Mouse (Mus musculus): ENCODE results near the gene B3gnt3. TPM values are rescaled to one million over a fixed set of nuclear protein-coding genes. Genes with fewer than 3 reads are reported as not detected.

The B3gnt3 gene
- total and polyA plus RNA-seq, 3 experiments: 0.19 to 0.84 TPM; not detected in 1

- H3K27me3 ChIP-seq (ENCODE audit: control insufficient read depth in 1 of 2, insufficient read depth in 2 of 2, low read length in 2 of 2): no peaks in the 10 kb centered on the region
- TF ChIP-seq POLR2AphosphoS2 (IDR thresholded peaks at IDR 0.05; ENCODE audit: low read length) (no peak), RAD21 (IDR thresholded peaks at IDR 0.05; ENCODE audit: low read depth, low read length) (no peak), CTCF (IDR thresholded peaks at IDR 0.05 in 2 of 3, conservative IDR thresholded peaks at IDR 0.05 in 1 of 3; ENCODE audit: control insufficient read depth in 1 of 3, insufficient read depth in 1 of 3, low read depth in 2 of 3, low read length in 3 of 3, poor library complexity in 1 of 3, severe bottlenecking in 1 of 3) (no peak), BHLHE40 (IDR thresholded peaks at IDR 0.05; ENCODE audit: borderline replicate concordance, low read depth, low read length) (no peak), MXI1 (IDR thresholded peaks at IDR 0.05; ENCODE audit: low read depth, low read length) (no peak), ZKSCAN1 (IDR thresholded peaks at IDR 0.05; ENCODE audit: low read depth, low read length) (no peak), POLR2AphosphoS5 (IDR thresholded peaks at IDR 0.05; ENCODE audit: borderline replicate concordance, low read depth, low read length) (no peak), CHD1 (IDR thresholded peaks at IDR 0.05; ENCODE audit: low read depth, low read length) (no peak), HCFC1 (IDR thresholded peaks at IDR 0.05; ENCODE audit: low read depth, low read length) (no peak), GATA1 (IDR thresholded peaks at IDR 0.05; ENCODE audit: low read depth, low read length) (no peak), EP300 (IDR thresholded peaks at IDR 0.05; ENCODE audit: low read depth in 1 of 2, low read length in 2 of 2) (no peak), MYB (IDR thresholded peaks at IDR 0.05; ENCODE audit: low read depth, low read length) (no peak)
- no peak for DNase-seq (ENCODE audit: low read depth, low spot score)
- no peaks in the 10 kb centered on the region for H3K79me2 ChIP-seq (ENCODE audit: control insufficient read depth, insufficient read depth, low read length, poor library complexity)
- no peaks in the 10 kb centered on the region for H3K9me3 ChIP-seq (replicated peaks; ENCODE audit: insufficient read depth, low read length)
- peaks cover 4 to 10% of the 10 kb centered on the region in 2 experiments for H3K4me1 ChIP-seq (ENCODE audit: control insufficient read depth in 1 of 2, insufficient read depth in 2 of 2, low read length in 2 of 2)
- no peak overlapping the region for H3K4me3 ChIP-seq (ENCODE audit: control insufficient read depth in 1 of 2, insufficient read depth in 1 of 2, low read depth in 2 of 2, low read length in 2 of 2)
- H3K27ac ChIP-seq (ENCODE audit: control insufficient read depth, low read depth, low read length): no peak overlapping the region
- no peak overlapping the region for H3K9ac ChIP-seq (ENCODE audit: control insufficient read depth, low read depth, low read length, poor library complexity, severe bottlenecking)
- H3K36me3 ChIP-seq (ENCODE audit: control insufficient read depth in 1 of 2, insufficient read depth in 2 of 2, low read length in 2 of 2): peaks cover 0 to 5% of the 10 kb centered on the region in 2 experiments; a peak in 1 of 4 replicates
Observed at GRCm38 (mm10) chr8:71717096-71717495, 15.5 kb upstream of the B3gnt3 start.

GRCm38 (mm10) chr8:71716561-71717053 lies 15.0 kb upstream of the B3gnt3 start:
- Histone ChIP-seq H3K36me3 (ENCODE audit: control insufficient read depth in 1 of 2, insufficient read depth in 2 of 2, low read length in 2 of 2) (peaks cover 0 to 5% of the 10 kb centered on the region in 2 experiments; a peak in 1 of 4 replicates), H3K79me2 (ENCODE audit: control insufficient read depth, insufficient read depth, low read length, poor library complexity) (no peaks in the 10 kb centered on the region), H3K4me3 (ENCODE audit: control insufficient read depth in 1 of 2, insufficient read depth in 1 of 2, low read depth in 2 of 2, low read length in 2 of 2) (no peak overlapping the region), H3K9me3 (replicated peaks; ENCODE audit: insufficient read depth, low read length) (no peaks in the 10 kb centered on the region), H3K27me3 (ENCODE audit: control insufficient read depth in 1 of 2, insufficient read depth in 2 of 2, low read length in 2 of 2) (no peaks in the 10 kb centered on the region), H3K27ac (ENCODE audit: control insufficient read depth, low read depth, low read length) (no peak overlapping the region), H3K9ac (ENCODE audit: control insufficient read depth, low read depth, low read length, poor library complexity, severe bottlenecking) (no peak overlapping the region), H3K4me1 (ENCODE audit: control insufficient read depth in 1 of 2, insufficient read depth in 2 of 2, low read length in 2 of 2) (peaks cover 4 to 10% of the 10 kb centered on the region in 2 experiments)
- TF ChIP-seq TCF12 (IDR thresholded peaks at IDR 0.05; ENCODE audit: low read depth, low read length): no peak
- no peak for TF ChIP-seq MAZ (IDR thresholded peaks at IDR 0.05; ENCODE audit: low read depth, low read length)
- no peak for TF ChIP-seq POLR2A (IDR thresholded peaks at IDR 0.05; ENCODE audit: control insufficient read depth in 1 of 2, insufficient read depth in 1 of 2, low read depth in 1 of 2, low read length in 2 of 2, poor library complexity in 1 of 2)
- no peak for TF ChIP-seq JUND (IDR thresholded peaks at IDR 0.05; ENCODE audit: low read depth, low read length)
- no peak for TF ChIP-seq ZKSCAN1 (IDR thresholded peaks at IDR 0.05; ENCODE audit: low read depth, low read length)
- TF ChIP-seq CTCF (IDR thresholded peaks at IDR 0.05 in 2 of 3, conservative IDR thresholded peaks at IDR 0.05 in 1 of 3; ENCODE audit: control insufficient read depth in 1 of 3, insufficient read depth in 1 of 3, low read depth in 2 of 3, low read length in 3 of 3, poor library complexity in 1 of 3, severe bottlenecking in 1 of 3): no peak
- TF ChIP-seq POLR2AphosphoS2 (IDR thresholded peaks at IDR 0.05; ENCODE audit: low read length): no peak
- TF ChIP-seq ZMIZ1 (IDR thresholded peaks at IDR 0.05; ENCODE audit: low read depth, low read length): no peak
- TF ChIP-seq EP300 (IDR thresholded peaks at IDR 0.05; ENCODE audit: low read depth in 1 of 2, low read length in 2 of 2): no peak
- DNase-seq (ENCODE audit: low read depth, low spot score): no peak
